Mouse (Mus musculus): ENCODE data around the gene Krt33b. TPM values are rescaled to one million over a fixed set of nuclear protein-coding genes. Genes with fewer than 3 reads are reported as not detected.

Krt33b gene
- polyA plus RNA-seq, 1 experiment from 2014 or later: not detected

DNA sequence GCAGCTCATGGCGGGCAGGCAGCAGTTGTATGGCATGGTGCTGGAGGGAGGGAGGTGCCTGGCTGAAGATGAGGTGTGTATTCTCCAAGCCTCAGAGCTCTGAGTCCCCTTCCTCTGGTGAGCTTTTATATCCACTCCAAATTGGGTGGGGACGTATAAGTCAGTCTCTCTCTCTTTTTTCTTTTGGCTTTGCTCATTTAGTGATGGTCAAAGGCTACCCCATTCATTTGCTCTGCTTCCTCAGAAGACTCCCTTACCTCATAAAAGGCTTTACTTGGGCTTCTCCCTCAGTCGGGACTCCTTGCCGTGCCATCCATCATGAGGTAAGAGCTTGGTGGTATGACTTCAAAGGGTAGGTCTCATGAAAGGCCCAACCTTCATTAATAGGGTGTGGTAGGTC, 13.6 kb downstream of the Krt33b start, which contains the start of gene Krt33a:
Gene Krt33a, minus strand, starts transcription at position 101 of the 400 bp plus-strand sequence.
- WGBS: 90% methylated on average over 4 of the region's 4 CpGs
- Histone ChIP-seq H3K36me3 (replicated peaks) (no peaks in the 10 kb centered on the region), H3K27ac (no peak within 1 kb of the TSS), H3K4me3 (no peak within 1 kb of the TSS), H3K27me3 (ENCODE audit: poor library complexity, severe bottlenecking) (no peaks in the 10 kb centered on the region), H3K4me1 (no peaks in the 10 kb centered on the region), H3K9me3 (no peaks in the 10 kb centered on the region)
- no peak for DNase-seq (ENCODE audit: extremely low spot score, low spot score)

- no peak overlapping the region for H3K4me3 ChIP-seq
- 75% methylated on average over 4 of the region's 4 CpGs for WGBS
- no peaks in the 10 kb centered on the region for H3K9me3 ChIP-seq
- no peaks in the 10 kb centered on the region for H3K4me1 ChIP-seq
- no peaks in the 10 kb centered on the region for H3K27me3 ChIP-seq (ENCODE audit: poor library complexity, severe bottlenecking)
- no peak for DNase-seq (ENCODE audit: extremely low spot score, low spot score)
- H3K36me3 ChIP-seq (replicated peaks): no peaks in the 10 kb centered on the region
- no peak overlapping the region for H3K27ac ChIP-seq
Measured at GRCm38 (mm10) chr11:100013691-100014171, 15.9 kb downstream of the Krt33b start.

DNA sequence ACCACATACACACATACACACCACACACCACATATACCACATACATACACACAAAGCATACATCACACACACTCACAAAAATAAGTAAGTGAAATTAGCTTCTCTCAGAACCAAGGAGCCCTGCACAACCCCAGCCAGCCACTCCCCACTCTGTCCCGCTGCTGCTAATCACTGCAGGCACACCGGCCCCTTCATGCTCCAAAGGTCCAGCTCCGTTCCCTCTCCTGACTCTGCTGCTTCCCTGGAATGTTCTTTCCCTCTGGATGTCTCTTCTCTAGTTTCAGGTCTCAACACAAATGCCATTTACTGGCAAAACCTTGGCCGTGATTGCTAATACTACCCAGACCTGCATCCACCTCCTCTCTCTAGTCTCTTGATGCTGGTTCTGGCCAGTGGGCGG, 19.0 kb downstream of the Krt33b start:
- Histone ChIP-seq H3K9me3 (no peaks in the 10 kb centered on the region), H3K27ac (no peak overlapping the region), H3K4me3 (no peak overlapping the region), H3K27me3 (ENCODE audit: poor library complexity, severe bottlenecking) (no peaks in the 10 kb centered on the region), H3K4me1 (no peaks in the 10 kb centered on the region), H3K36me3 (replicated peaks) (no peaks in the 10 kb centered on the region)
- DNase-seq (ENCODE audit: extremely low spot score, low spot score): no peak
- 89% methylated on average over 5 of the region's 5 CpGs for WGBS

GRCm38 (mm10) chr11:100008336-100008735, 21.3 kb downstream of the Krt33b start:
- Histone ChIP-seq H3K4me3 (no peak overlapping the region), H3K4me1 (no peaks in the 10 kb centered on the region), H3K27ac (no peak overlapping the region), H3K9me3 (no peaks in the 10 kb centered on the region), H3K36me3 (replicated peaks) (no peaks in the 10 kb centered on the region), H3K27me3 (ENCODE audit: poor library complexity, severe bottlenecking) (no peaks in the 10 kb centered on the region)
- DNase-seq (ENCODE audit: extremely low spot score, low spot score): no peak
- 85% methylated on average over 5 of the region's 5 CpGs for WGBS

DNA sequence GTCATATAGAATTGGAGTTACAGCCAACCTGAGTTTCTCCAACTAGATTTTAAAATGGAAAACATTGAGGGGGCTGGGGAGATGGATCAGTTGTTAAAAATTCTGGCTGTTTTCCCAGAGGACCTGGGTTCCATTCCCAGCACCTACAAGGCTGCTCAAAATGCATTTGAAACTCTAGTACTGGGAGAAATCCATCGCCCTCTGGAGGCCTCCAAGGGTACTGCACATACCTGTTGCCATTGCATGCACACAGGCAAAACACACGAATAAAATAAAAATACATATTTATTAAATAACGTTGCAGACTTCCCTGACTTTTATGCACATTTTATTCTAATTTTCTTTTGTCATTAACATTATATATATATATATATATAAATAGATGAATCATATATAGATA, 23.0 kb downstream of the Krt33b start:
- no peaks in the 10 kb centered on the region for H3K27me3 ChIP-seq (ENCODE audit: poor library complexity, severe bottlenecking)
- no peak overlapping the region for H3K4me3 ChIP-seq
- no peak overlapping the region for H3K27ac ChIP-seq
- no peaks in the 10 kb centered on the region for H3K9me3 ChIP-seq
- H3K36me3 ChIP-seq (replicated peaks): no peaks in the 10 kb centered on the region
- H3K4me1 ChIP-seq: no peaks in the 10 kb centered on the region
- DNase-seq (ENCODE audit: extremely low spot score, low spot score): no peak
- 55% methylated on average over 3 of the region's 3 CpGs for WGBS

DNA sequence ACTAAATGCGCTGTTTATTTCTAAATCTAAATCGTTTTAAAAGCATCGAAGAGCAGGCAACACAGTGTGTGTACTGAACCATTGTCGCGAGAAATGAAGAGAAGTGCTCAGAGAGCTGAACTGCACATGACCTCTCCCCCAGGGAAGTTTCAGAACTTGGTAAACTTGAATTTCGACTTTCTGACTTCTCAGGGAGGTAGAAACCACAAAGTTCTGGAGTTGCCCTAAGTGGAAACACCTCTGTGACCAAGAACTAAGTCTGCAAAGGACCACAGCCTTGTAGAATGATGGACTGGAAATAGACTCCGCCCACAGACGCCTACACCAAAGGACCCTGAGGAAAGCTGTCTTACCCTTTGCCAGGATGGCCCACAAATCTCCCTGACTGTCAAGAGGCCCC, 23.8 kb downstream of the Krt33b start:
- Histone ChIP-seq H3K9me3 (no peaks in the 10 kb centered on the region), H3K4me3 (no peak overlapping the region), H3K4me1 (no peaks in the 10 kb centered on the region), H3K27ac (no peak overlapping the region), H3K27me3 (ENCODE audit: poor library complexity, severe bottlenecking) (no peaks in the 10 kb centered on the region), H3K36me3 (replicated peaks) (no peaks in the 10 kb centered on the region)
- 89% methylated on average over 8 of the region's 8 CpGs for WGBS
- DNase-seq (ENCODE audit: extremely low spot score, low spot score): no peak

DNA sequence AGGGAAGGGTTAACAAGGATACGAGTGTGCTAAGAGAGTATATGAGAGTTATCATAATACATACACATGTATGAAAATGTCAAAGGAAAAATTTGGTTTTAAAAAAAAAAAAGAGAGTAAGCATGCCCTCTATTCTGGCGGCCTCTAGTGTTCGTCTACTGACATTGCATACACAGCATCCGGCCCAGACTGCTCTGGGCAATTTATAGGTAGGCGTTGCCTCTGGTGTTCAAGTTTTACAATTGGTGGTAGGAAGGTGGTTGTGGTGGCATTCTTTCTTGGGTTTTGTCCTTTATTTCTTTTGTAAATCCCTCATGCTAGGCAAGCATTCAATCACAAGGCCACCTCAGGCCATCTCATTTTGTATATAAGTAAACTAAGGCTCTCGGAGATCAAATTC, 24.8 kb downstream of the Krt33b start:
- 36% methylated on average over 6 of the region's 6 CpGs for WGBS
- Histone ChIP-seq H3K4me3 (no peak overlapping the region), H3K27me3 (ENCODE audit: poor library complexity, severe bottlenecking) (no peaks in the 10 kb centered on the region), H3K4me1 (no peaks in the 10 kb centered on the region), H3K36me3 (replicated peaks) (no peaks in the 10 kb centered on the region), H3K9me3 (no peaks in the 10 kb centered on the region), H3K27ac (no peak overlapping the region)
- no peak for DNase-seq (ENCODE audit: extremely low spot score, low spot score)

GRCm38 (mm10) chr11:99999091-99999490, 30.6 kb downstream of the Krt33b start:
- Histone ChIP-seq H3K4me1 (no peaks in the 10 kb centered on the region), H3K9me3 (no peaks in the 10 kb centered on the region), H3K27ac (no peak overlapping the region), H3K27me3 (ENCODE audit: poor library complexity, severe bottlenecking) (peaks cover 8% of the 10 kb centered on the region), H3K36me3 (replicated peaks) (no peaks in the 10 kb centered on the region), H3K4me3 (no peak overlapping the region)
- no peak for DNase-seq (ENCODE audit: extremely low spot score, low spot score)
- WGBS: 91% methylated on average over 7 of the region's 7 CpGs

DNA sequence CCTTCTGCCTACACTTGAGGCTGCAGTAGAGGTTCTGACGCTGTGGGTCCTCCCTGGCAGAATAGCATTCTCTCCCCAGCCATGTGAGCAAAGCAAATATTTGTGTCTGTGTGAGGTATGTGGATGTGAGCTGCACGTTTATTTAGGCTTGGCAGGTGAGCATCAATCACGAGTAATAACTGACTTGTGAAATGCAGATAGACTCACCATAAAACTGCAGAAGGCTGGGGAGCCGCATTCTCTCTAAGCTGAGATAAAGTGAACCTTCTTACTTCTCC, 35.3 kb downstream of the Krt33b start:
- 76% methylated on average over 4 of the region's 4 CpGs for WGBS

GRCm38 (mm10) chr11:99993620-99994383, 35.9 kb downstream of the Krt33b start, which contains the start of gene Krtap17-1:
Krtap17-1 (minus strand) TSS chr11:99993994.
- Histone ChIP-seq H3K4me3 (peak within 1 kb of the TSS; percentile 34), H3K27ac (no peak within 1 kb of the TSS), H3K9me3 (no peaks in the 10 kb centered on the region), H3K4me1 (peaks cover 6% of the 10 kb centered on the region), H3K27me3 (ENCODE audit: poor library complexity, severe bottlenecking) (peaks cover 25% of the 10 kb centered on the region), H3K36me3 (replicated peaks) (no peaks in the 10 kb centered on the region)
- DNase-seq (ENCODE audit: extremely low spot score, low spot score): no peak
- WGBS: 37% methylated on average over 26 of the region's 26 CpGs

More for the DNA sequence above, 35.3 kb downstream of the Krt33b start:
- Histone ChIP-seq H3K27ac (no peak overlapping the region), H3K27me3 (ENCODE audit: poor library complexity, severe bottlenecking) (peaks cover 25% of the 10 kb centered on the region), H3K4me1 (peaks cover 6% of the 10 kb centered on the region), H3K36me3 (replicated peaks) (no peaks in the 10 kb centered on the region), H3K4me3 (no peak overlapping the region), H3K9me3 (no peaks in the 10 kb centered on the region)
- no peak for DNase-seq (ENCODE audit: extremely low spot score, low spot score)

- no peaks in the 10 kb centered on the region for H3K36me3 ChIP-seq (replicated peaks)
- H3K27ac ChIP-seq: no peak overlapping the region
- WGBS: 76% methylated on average over 3 of the region's 3 CpGs
- peaks cover 25% of the 10 kb centered on the region for H3K27me3 ChIP-seq (ENCODE audit: poor library complexity, severe bottlenecking)
- H3K4me3 ChIP-seq: no peak overlapping the region
- no peak for DNase-seq (ENCODE audit: extremely low spot score, low spot score)
- H3K9me3 ChIP-seq: no peaks in the 10 kb centered on the region
- H3K4me1 ChIP-seq: peaks cover 6% of the 10 kb centered on the region
Measured at GRCm38 (mm10) chr11:99990571-99990970, 39.1 kb downstream of the Krt33b start.

- Histone ChIP-seq H3K36me3 (replicated peaks) (no peaks in the 10 kb centered on the region), H3K27ac (no peak overlapping the region), H3K4me1 (peaks cover 6% of the 10 kb centered on the region), H3K9me3 (no peaks in the 10 kb centered on the region), H3K27me3 (ENCODE audit: poor library complexity, severe bottlenecking) (peaks cover 25% of the 10 kb centered on the region), H3K4me3 (no peak overlapping the region)
- 92% methylated on average over 6 of the region's 6 CpGs for WGBS
- no peak for DNase-seq (ENCODE audit: extremely low spot score, low spot score)
Measured at GRCm38 (mm10) chr11:99989881-99990405, 39.7 kb downstream of the Krt33b start.

GRCm38 (mm10) chr11:99988530-99988929, 41.1 kb downstream of the Krt33b start:
- no peak overlapping the region for H3K4me3 ChIP-seq
- H3K36me3 ChIP-seq (replicated peaks): no peaks in the 10 kb centered on the region
- H3K9me3 ChIP-seq: no peaks in the 10 kb centered on the region
- peaks cover 3% of the 10 kb centered on the region for H3K4me1 ChIP-seq
- WGBS: 90% methylated on average over 3 of the region's 3 CpGs
- DNase-seq (ENCODE audit: extremely low spot score, low spot score): no peak
- H3K27ac ChIP-seq: no peak overlapping the region
- peaks cover 12% of the 10 kb centered on the region for H3K27me3 ChIP-seq (ENCODE audit: poor library complexity, severe bottlenecking)
